Mouse (Mus musculus) forebrain, postnatal 0 days (tissue): ENCODE data around the gene Git1. TPM values are rescaled to one million over a fixed set of nuclear protein-coding genes. Genes with fewer than 3 reads are reported as not detected.

Source experiments
- ATAC-seq: fragments of 200-750 bp; cut with Nextera tagmentation; 2 replicates; pipeline ENCODE4 v1.8.0; 2017; ENCODE audit warnings: mild to moderate bottlenecking, moderate library complexity
- DNase-seq: peaks from one replicate; pipeline ENCODE4 v3.0.0-alpha.2; 2015
- H3K27ac ChIP-seq: fragments of 300-500 bp; sonication (generic); 2 replicates; pipeline ENCODE4 v1.5.1; 2014; ENCODE audit warnings: low read depth, mild to moderate bottlenecking, antibody characterized with exemption, low read length, moderate library complexity, mixed read lengths
- H3K27me3 ChIP-seq: fragments of 300-500 bp; sonication (generic); 2 replicates; pipeline ENCODE4 v1.6.1; 2014; ENCODE audit warnings: mild to moderate bottlenecking, low read length, mixed read lengths; ENCODE audit not compliant: insufficient read depth
- H3K36me3 ChIP-seq: fragments of 300-500 bp; sonication (generic); 2 replicates; pipeline ENCODE4 v1.6.1; 2014; ENCODE audit warnings: mild to moderate bottlenecking, moderate library complexity; ENCODE audit not compliant: insufficient read depth
- H3K4me1 ChIP-seq: fragments of 300-500 bp; sonication (generic); 2 replicates; pipeline ENCODE4 v1.6.1; 2014; ENCODE audit warnings: antibody characterized with exemption; ENCODE audit not compliant: insufficient read depth
- H3K4me2 ChIP-seq: fragments of 300-500 bp; sonication (generic); 2 replicates; pipeline ENCODE4 v1.6.1; 2014; ENCODE audit warnings: low read depth, mild to moderate bottlenecking, moderate library complexity
- H3K4me3 ChIP-seq: fragments of 300-500 bp; sonication (generic); 2 replicates; pipeline ENCODE4 v1.5.1; 2014; ENCODE audit warnings: low read depth, low read length, mixed read lengths
- H3K9ac ChIP-seq: fragments of 300-500 bp; sonication (generic); 2 replicates; pipeline ENCODE4 v1.6.1; 2014; ENCODE audit warnings: mild to moderate bottlenecking
- H3K9me3 ChIP-seq: fragments of 300-500 bp; sonication (generic); 2 replicates; pipeline ENCODE4 v1.6.1; 2016; ENCODE audit warnings: low read length
- CTCF ChIP-seq: sonication (generic); IDR thresholded peaks from 2 replicates; pipeline ENCODE4 v1.5.1; 2016; ENCODE audit warnings: antibody characterized with exemption, control low read depth, low read depth
- WGBS: fragments of 180-500 bp; shearing (Covaris S2); extraction: QIAGEN DNeasy Blood & Tissue Kit; methylation state at CpG from one replicate; pipeline ENCODE4 v1.1.7; 2014; 5-methylcytosine and 5-hydroxymethylcytosine counted together
- polyA plus RNA-seq: library from polyadenylated mRNA; unstranded; fragments of >200 nt; fragmentation: Nextera tagmentation; extraction: Ambion mirVana; gene quantifications from 2 replicates; pipeline ENCODE4 v1.2.1, GENCODE M21; 2015
- total RNA-seq: library from RNA; depleted of rRNA; stranded (reverse); fragments of >200 nt; gene quantifications from 2 replicates; pipeline ENCODE4 v1.2.3, GENCODE M21; 2014; rRNA removed

Git1 gene
- total and polyA plus RNA-seq, 2 experiments from 2014 or later: 22.1 to 126 TPM

- no peak for DNase-seq
- Histone ChIP-seq H3K9ac (no peak overlapping the region), H3K36me3 (no peaks in the 10 kb centered on the region), H3K27ac (no peak overlapping the region), H3K9me3 (no peaks in the 10 kb centered on the region), H3K4me3 (no peak overlapping the region), H3K4me2 (no peak overlapping the region), H3K27me3 (no peaks in the 10 kb centered on the region), H3K4me1 (no peaks in the 10 kb centered on the region)
- WGBS: 86% methylated on average over 4 of the region's 4 CpGs
- no peak for TF ChIP-seq CTCF
- ATAC-seq: no peak
These were observed 39.0 kb downstream of the Git1 start for GRCm38 (mm10) chr11:77532202-77532846.

- Histone ChIP-seq H3K4me2 (no peak overlapping the region), H3K9ac (no peak overlapping the region), H3K4me1 (no peaks in the 10 kb centered on the region), H3K27me3 (no peaks in the 10 kb centered on the region), H3K4me3 (no peak overlapping the region), H3K36me3 (peaks cover 57% of the 10 kb centered on the region), H3K27ac (no peak overlapping the region), H3K9me3 (no peaks in the 10 kb centered on the region)
- no peak for DNase-seq
- no peak for ATAC-seq
- WGBS: 93% methylated on average over 7 of the region's 7 CpGs
- TF ChIP-seq CTCF: no peak
These were observed 51.9 kb downstream of the Git1 start for GRCm38 (mm10) chr11:77545261-77545660.

Other genes with a start within 250 kb of the Git1 start
- gene Coro6, start 31.2 kb upstream of the Git1 start, total RNA-seq: 0.43 and 0.54 TPM in 2 replicates
- 0.12 and 0.28 TPM in 2 replicates for gene Coro6, start 31.2 kb upstream of the Git1 start, polyA plus RNA-seq
- gene Ankrd13b, start 3.9 kb upstream of the Git1 start, total RNA-seq: 81.7 and 81.9 TPM in 2 replicates
- 55.4 and 56.8 TPM in 2 replicates for gene Ankrd13b, start 3.9 kb upstream of the Git1 start, polyA plus RNA-seq
- 1.6 and 1.9 TPM in 2 replicates for gene Abhd15, start 21.6 kb downstream of the Git1 start, total RNA-seq
- 1.1 and 1.5 TPM in 2 replicates for gene Abhd15, start 21.6 kb downstream of the Git1 start, polyA plus RNA-seq
- gene Trp53i13, start 22.4 kb downstream of the Git1 start, total RNA-seq: 7.7 and 12.4 TPM in 2 replicates
- gene Trp53i13, start 22.4 kb downstream of the Git1 start, polyA plus RNA-seq: 12.3 and 12.4 TPM in 2 replicates
- gene Gm10392, start 25.6 kb downstream of the Git1 start, total RNA-seq: not detected in 2 replicates
- not detected in 2 replicates for gene Gm10392, start 25.6 kb downstream of the Git1 start, polyA plus RNA-seq
- 74.2 and 87.4 TPM in 2 replicates for gene Taok1, start 114.3 kb downstream of the Git1 start, total RNA-seq
- gene Taok1, start 114.3 kb downstream of the Git1 start, polyA plus RNA-seq: 20.4 and 30.8 TPM in 2 replicates
- gene Nufip2, start 192.6 kb downstream of the Git1 start, total RNA-seq: 42.9 and 52.0 TPM in 2 replicates
- 1.7 and 3.0 TPM in 2 replicates for gene Nufip2, start 192.6 kb downstream of the Git1 start, polyA plus RNA-seq
- 0.23 and 0.95 TPM in 2 replicates for gene Cryba1, start 231.7 kb downstream of the Git1 start, total RNA-seq
- gene Cryba1, start 231.7 kb downstream of the Git1 start, polyA plus RNA-seq: 0.41 and 0.88 TPM in 2 replicates